Mouse (Mus musculus): ENCODE results near the gene Ttc1. TPM values are rescaled to one million over a fixed set of nuclear protein-coding genes. Genes with fewer than 3 reads are reported as not detected.

Ttc1 gene
- 77.9 and 80.4 TPM in 2 replicates for polyA plus RNA-seq (2015; fragmentation: Nextera tagmentation; extraction: Ambion mirVana)

- H3K4me3 ChIP-seq = peak within 1 kb of the TSS; percentile 69
- H3K27me3 ChIP-seq = no peaks in the 10 kb centered on the region
- H3K36me3 ChIP-seq = peaks cover 24% of the 10 kb centered on the region
- H3K9ac ChIP-seq = peak within 1 kb of the TSS; percentile 65
- peak within 1 kb of the TSS; percentile 94 for H3K4me2 ChIP-seq
- H3K27ac ChIP-seq (replicated peaks) = peak within 1 kb of the TSS; percentile 71; the same call in 1 of the 2 replicates
- peaks cover 15% of the 10 kb centered on the region for H3K4me1 ChIP-seq (replicated peaks)
- ATAC-seq (ENCODE audit: low FRiP score, low read depth) = peak; percentile 98
- no peaks in the 10 kb centered on the region for H3K9me3 ChIP-seq
- 3% methylated on average over 47 of the region's 47 CpGs for WGBS
These were observed at the start of gene Ttc1 for GRCm38 (mm10) chr11:43747233-43748226. TSS of gene Ttc1 (minus strand) at chr11:43748008.

- H3K36me3 ChIP-seq = no peaks in the 10 kb centered on the region
- 48% methylated on average over 8 of the region's 8 CpGs for WGBS
- H3K27ac ChIP-seq (replicated peaks) = no peak overlapping the region
- no peak for ATAC-seq (ENCODE audit: low FRiP score, low read depth)
- H3K9ac ChIP-seq = no peak overlapping the region
- H3K4me2 ChIP-seq = no peak overlapping the region
- no peak overlapping the region for H3K4me3 ChIP-seq
- no peaks in the 10 kb centered on the region for H3K4me1 ChIP-seq (replicated peaks)
- no peaks in the 10 kb centered on the region for H3K27me3 ChIP-seq
- no peaks in the 10 kb centered on the region for H3K9me3 ChIP-seq
These were observed 48.2 kb upstream of the Ttc1 start for GRCm38 (mm10) chr11:43795992-43796391.

GRCm38 (mm10) chr11:43790446-43790845 lies 42.6 kb upstream of the Ttc1 start:
- H3K9me3 ChIP-seq = no peaks in the 10 kb centered on the region
- H3K4me3 ChIP-seq = no peak overlapping the region
- no peak overlapping the region for H3K4me2 ChIP-seq
- no peaks in the 10 kb centered on the region for H3K27me3 ChIP-seq
- H3K36me3 ChIP-seq = no peaks in the 10 kb centered on the region
- no peak overlapping the region for H3K9ac ChIP-seq
- H3K4me1 ChIP-seq (replicated peaks) = no peaks in the 10 kb centered on the region
- H3K27ac ChIP-seq (replicated peaks) = no peak overlapping the region
- ATAC-seq (ENCODE audit: low FRiP score, low read depth) = no peak
- WGBS = 89% methylated on average over 6 of the region's 6 CpGs

- H3K27me3 ChIP-seq = no peaks in the 10 kb centered on the region
- H3K27ac ChIP-seq (replicated peaks) = no peak overlapping the region
- H3K4me3 ChIP-seq = no peak overlapping the region
- no peaks in the 10 kb centered on the region for H3K36me3 ChIP-seq
- H3K9ac ChIP-seq = no peak overlapping the region
- H3K4me1 ChIP-seq (replicated peaks) = 0 out of 2 replicates have a peak, but pooled peaks cover 3% of the 10 kb centered on the region
- H3K9me3 ChIP-seq = no peaks in the 10 kb centered on the region
- no peak overlapping the region for H3K4me2 ChIP-seq
- 12% methylated on average over 2 of the region's 2 CpGs for WGBS
- ATAC-seq (ENCODE audit: low FRiP score, low read depth) = 0 out of 2 replicates have a peak, but pooled peaks have one; percentile 38
These were observed 36.0 kb upstream of the Ttc1 start for GRCm38 (mm10) chr11:43783772-43784171.

- H3K9ac ChIP-seq = no peak overlapping the region
- no peaks in the 10 kb centered on the region for H3K36me3 ChIP-seq
- H3K4me3 ChIP-seq = no peak overlapping the region
- H3K4me2 ChIP-seq = no peak overlapping the region
- ATAC-seq (ENCODE audit: low FRiP score, low read depth) = no peak
- H3K4me1 ChIP-seq (replicated peaks) = 0 out of 2 replicates have a peak, but pooled peaks cover 3% of the 10 kb centered on the region
- H3K27me3 ChIP-seq = 0 out of 2 replicates have a peak, but pooled peaks cover 3% of the 10 kb centered on the region
- H3K27ac ChIP-seq (replicated peaks) = no peak overlapping the region
- 71% methylated on average over 5 of the region's 5 CpGs for WGBS
- H3K9me3 ChIP-seq = no peaks in the 10 kb centered on the region
These were observed 35.3 kb upstream of the Ttc1 start for GRCm38 (mm10) chr11:43783106-43783505.

GRCm38 (mm10) chr11:43779551-43779950 lies 31.7 kb upstream of the Ttc1 start:
- Histone ChIP-seq H3K9ac (no peak overlapping the region), H3K4me3 (no peak overlapping the region), H3K4me2 (no peak overlapping the region), H3K27me3 (peaks cover 16% of the 10 kb centered on the region), H3K4me1 (replicated peaks) (peaks cover 11% of the 10 kb centered on the region; the same call in 1 of the 2 replicates), H3K27ac (replicated peaks) (no peak overlapping the region), H3K36me3 (no peaks in the 10 kb centered on the region), H3K9me3 (no peaks in the 10 kb centered on the region)
- ATAC-seq (ENCODE audit: low FRiP score, low read depth) = no peak
- 76% methylated on average over 5 of the region's 5 CpGs for WGBS

GRCm38 (mm10) chr11:43776324-43776694 lies 28.5 kb upstream of the Ttc1 start:
- Histone ChIP-seq H3K27me3 (peaks cover 23% of the 10 kb centered on the region), H3K36me3 (no peaks in the 10 kb centered on the region), H3K27ac (replicated peaks) (no peak overlapping the region), H3K4me1 (replicated peaks) (peaks cover 7% of the 10 kb centered on the region; the same call in 1 of the 2 replicates), H3K4me2 (peak overlapping the region; percentile 56), H3K9ac (no peak overlapping the region), H3K9me3 (no peaks in the 10 kb centered on the region), H3K4me3 (peak overlapping the region; percentile 31)
- 16% methylated on average over 8 of the region's 8 CpGs for WGBS
- ATAC-seq (ENCODE audit: low FRiP score, low read depth) = peak; percentile 17; the same call in 1 of the 2 replicates

- no peak overlapping the region for H3K27ac ChIP-seq (replicated peaks)
- peaks cover 7% of the 10 kb centered on the region; the same call in 1 of the 2 replicates for H3K4me1 ChIP-seq (replicated peaks)
- 14% methylated on average over 63 of the region's 63 CpGs for WGBS
- no peaks in the 10 kb centered on the region for H3K9me3 ChIP-seq
- no peaks in the 10 kb centered on the region for H3K36me3 ChIP-seq
- peak overlapping the region; percentile 56 for H3K4me2 ChIP-seq
- H3K27me3 ChIP-seq = peaks cover 23% of the 10 kb centered on the region
- peak overlapping the region; percentile 31 for H3K4me3 ChIP-seq
- H3K9ac ChIP-seq = no peak overlapping the region
- peak; percentile 63; the same call in 1 of the 2 replicates for ATAC-seq (ENCODE audit: low FRiP score, low read depth)
These were observed 27.9 kb upstream of the Ttc1 start for GRCm38 (mm10) chr11:43775469-43776323.

GRCm38 (mm10) chr11:43773725-43774124 lies 25.9 kb upstream of the Ttc1 start:
- 57% methylated on average over 5 of the region's 5 CpGs for WGBS
- Histone ChIP-seq H3K27ac (replicated peaks) (no peak overlapping the region), H3K27me3 (peaks cover 24% of the 10 kb centered on the region), H3K4me3 (no peak overlapping the region), H3K36me3 (no peaks in the 10 kb centered on the region), H3K4me2 (no peak overlapping the region), H3K9ac (no peak overlapping the region), H3K4me1 (replicated peaks) (peaks cover 7% of the 10 kb centered on the region; the same call in 1 of the 2 replicates), H3K9me3 (no peaks in the 10 kb centered on the region)
- no peak for ATAC-seq (ENCODE audit: low FRiP score, low read depth)

- Histone ChIP-seq H3K27ac (replicated peaks) (no peak overlapping the region), H3K9ac (no peak overlapping the region), H3K4me1 (replicated peaks) (peaks cover 7% of the 10 kb centered on the region; the same call in 1 of the 2 replicates), H3K4me3 (no peak overlapping the region), H3K9me3 (no peaks in the 10 kb centered on the region), H3K36me3 (no peaks in the 10 kb centered on the region), H3K27me3 (peaks cover 17% of the 10 kb centered on the region), H3K4me2 (no peak overlapping the region)
- WGBS = 87% methylated on average over 4 of the region's 4 CpGs
- ATAC-seq (ENCODE audit: low FRiP score, low read depth) = no peak
These were observed 22.3 kb upstream of the Ttc1 start for GRCm38 (mm10) chr11:43770110-43770509.

- H3K27me3 ChIP-seq = peaks cover 6% of the 10 kb centered on the region; the same call in 1 of the 2 replicates
- ATAC-seq (ENCODE audit: low FRiP score, low read depth) = no peak
- H3K4me1 ChIP-seq (replicated peaks) = peaks cover 7% of the 10 kb centered on the region; the same call in 1 of the 2 replicates
- 0 out of 2 replicates have a peak overlapping the region, but pooled peaks have one; percentile 64 for H3K4me3 ChIP-seq
- H3K4me2 ChIP-seq = peak overlapping the region; percentile 83
- no peak overlapping the region for H3K27ac ChIP-seq (replicated peaks)
- WGBS = 76% methylated on average over 11 of the region's 11 CpGs
- no peaks in the 10 kb centered on the region for H3K36me3 ChIP-seq
- no peak overlapping the region for H3K9ac ChIP-seq
- no peaks in the 10 kb centered on the region for H3K9me3 ChIP-seq
These were observed 19.9 kb upstream of the Ttc1 start for GRCm38 (mm10) chr11:43767749-43768148.
